Mouse (Mus musculus) liver, adult 2 months (tissue): Measurements from ENCODE around the gene Gigyf1. TPM values are rescaled to one million over a fixed set of nuclear protein-coding genes. Genes with fewer than 3 reads are reported as not detected.

Source experiments
- DNase-seq: peaks from one replicate; pipeline ENCODE4 v3.0.0-alpha.2; 2011; ENCODE audit warnings: low read depth, low spot score; ENCODE audit errors: extremely low read depth
- H3K27ac ChIP-seq: fragments of 200-500 bp; replicated peaks from 2 replicates; pipeline ENCODE4 v1.5.1; 2012; ENCODE audit warnings: low read depth, mild to moderate bottlenecking, control low read depth, inconsistent platforms, low read length; ENCODE audit not compliant: insufficient read depth
- H3K27me3 ChIP-seq: fragments of 200-500 bp; 2 replicates; pipeline ENCODE4 v1.6.1; 2012; ENCODE audit warnings: mild to moderate bottlenecking, moderate library complexity, low read length, inconsistent platforms; ENCODE audit not compliant: control insufficient read depth, insufficient read depth
- H3K36me3 ChIP-seq: fragments of 200-500 bp; 2 replicates; pipeline ENCODE4 v1.6.1; 2012; ENCODE audit warnings: low read length, inconsistent platforms; ENCODE audit not compliant: control insufficient read depth, insufficient read depth
- H3K4me1 ChIP-seq: fragments of 200-500 bp; 2 replicates; pipeline ENCODE4 v1.6.1; 2011; ENCODE audit warnings: low read length; ENCODE audit not compliant: control insufficient read depth, insufficient read depth
- H3K4me3 ChIP-seq: fragments of 200-500 bp; 2 replicates; pipeline ENCODE4 v1.5.1; 2011; ENCODE audit warnings: low read depth, mild to moderate bottlenecking, control low read depth, low read length, moderate library complexity; ENCODE audit not compliant: insufficient read depth
- H3K79me2 ChIP-seq: fragments of 200-500 bp; 2 replicates; pipeline ENCODE4 v1.6.1; 2012; ENCODE audit warnings: inconsistent platforms, mild to moderate bottlenecking, low read length, moderate library complexity; ENCODE audit not compliant: control insufficient read depth, insufficient read depth
- H3K9ac ChIP-seq: fragments of 200-500 bp; 2 replicates; pipeline ENCODE4 v1.6.1; 2012; ENCODE audit warnings: low read depth, mild to moderate bottlenecking, control low read depth, inconsistent platforms, low read length
- CTCF ChIP-seq: fragments of 200-500 bp; IDR thresholded peaks from 2 replicates; pipeline ENCODE4 v1.5.1; 2011; ENCODE audit warnings: low read depth, low read length, control low read depth
- POLR2A ChIP-seq: fragments of 200-500 bp; IDR thresholded peaks from 2 replicates; pipeline ENCODE4 v1.6.1; 2011; ENCODE audit warnings: low read length, control low read depth; ENCODE audit not compliant: insufficient read depth; ENCODE audit errors: extremely low read depth
- WGBS: fragments of 180-500 bp; shearing (Covaris S2); methylation state at CpG from one replicate; pipeline ENCODE4 v1.1.7; 2018; 5-methylcytosine and 5-hydroxymethylcytosine counted together
- polyA plus RNA-seq: library from polyadenylated mRNA; depleted of rRNA; stranded (reverse); fragments of >200 nt; gene quantifications from 2 replicates; pipeline ENCODE4 v1.2.3, GENCODE M21; 2012
- total RNA-seq: library from RNA; depleted of rRNA; stranded (reverse); fragments of >200 nt; gene quantifications from 2 replicates; pipeline ENCODE4 v1.2.3, GENCODE M21; 2014

Gene Gigyf1
- total and polyA plus RNA-seq, 2 experiments, result 2.7 to 14.0 TPM

- Histone ChIP-seq H3K4me3 (peak overlapping the region; percentile 78), H3K9ac (peak overlapping the region; percentile 83), H3K27ac (peak overlapping the region; percentile 51), H3K4me1 (peaks cover 7% of the 10 kb centered on the region; the same call in 1 of the 2 replicates), H3K79me2 (peaks cover 19% of the 10 kb centered on the region), H3K36me3 (peaks cover 11% of the 10 kb centered on the region), H3K27me3 (no peaks in the 10 kb centered on the region)
- 14% methylated on average over 45 of the region's 46 CpGs for WGBS
- no peak for TF ChIP-seq POLR2A
- no peak for TF ChIP-seq CTCF
- peak; percentile 29 for DNase-seq
Measured at GRCm38 (mm10) chr5:137530588-137531413, 12.5 kb downstream of the Gigyf1 start.

DNA sequence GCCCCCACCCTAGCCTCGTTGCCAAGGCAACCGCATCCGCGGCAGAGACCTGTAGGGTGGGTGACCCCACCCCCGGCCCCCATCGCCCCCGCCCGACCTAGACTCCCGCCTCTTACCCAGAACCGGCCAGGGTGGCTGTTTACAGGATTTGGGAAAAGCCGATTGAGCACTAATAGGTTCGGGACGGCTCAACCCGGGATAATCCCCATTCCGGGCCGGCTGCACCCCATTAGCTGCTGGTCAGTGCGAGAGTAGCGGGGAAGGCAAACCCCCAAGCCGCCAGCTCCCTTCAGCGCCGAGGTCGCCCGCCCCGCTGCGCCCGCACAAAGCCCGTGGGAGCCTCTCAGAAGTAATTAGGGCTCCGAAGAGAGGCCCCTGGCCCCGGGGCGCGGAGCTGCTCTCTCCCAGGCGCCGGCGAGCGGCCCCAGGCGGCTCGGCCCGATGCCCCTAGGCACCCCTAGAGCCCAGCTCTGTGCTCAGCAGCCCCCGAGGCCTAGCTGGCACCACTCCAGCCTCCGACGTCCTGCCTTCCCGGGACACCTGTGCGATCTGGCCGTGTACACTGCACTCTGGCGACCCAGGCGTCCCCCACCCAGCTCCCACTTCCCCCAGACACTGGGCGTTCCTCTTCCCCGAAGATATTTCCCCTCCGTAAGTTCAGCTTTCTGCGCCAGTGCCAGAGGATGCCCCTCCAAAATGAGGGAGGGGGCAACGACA lies 13.2 kb downstream of the Gigyf1 start:
- Histone ChIP-seq H3K79me2 (peaks cover 19% of the 10 kb centered on the region), H3K36me3 (peaks cover 11% of the 10 kb centered on the region), H3K9ac (peak overlapping the region; percentile 83), H3K4me1 (peaks cover 7% of the 10 kb centered on the region; the same call in 1 of the 2 replicates), H3K4me3 (peak overlapping the region; percentile 78), H3K27ac (peak overlapping the region; percentile 92), H3K27me3 (no peaks in the 10 kb centered on the region)
- 2% methylated on average over 51 of the region's 51 CpGs for WGBS
- DNase-seq, result no peak
- TF ChIP-seq CTCF, result no peak
- no peak for TF ChIP-seq POLR2A

- Histone ChIP-seq H3K27me3 (no peaks in the 10 kb centered on the region), H3K9ac (peak overlapping the region; percentile 83), H3K79me2 (peaks cover 19% of the 10 kb centered on the region), H3K4me1 (peaks cover 7% of the 10 kb centered on the region; the same call in 1 of the 2 replicates), H3K4me3 (peak overlapping the region; percentile 78), H3K36me3 (peaks cover 11% of the 10 kb centered on the region), H3K27ac (peak overlapping the region; percentile 92)
- under 1% methylated on average over 19 of the region's 19 CpGs for WGBS
- DNase-seq, result peak; percentile 25
- TF ChIP-seq POLR2A, result no peak
- no peak for TF ChIP-seq CTCF
Measured at GRCm38 (mm10) chr5:137532131-137532807, 13.9 kb downstream of the Gigyf1 start.

GRCm38 (mm10) chr5:137532808-137533116 lies 14.4 kb downstream of the Gigyf1 start:
- Histone ChIP-seq H3K4me3 (peak overlapping the region; percentile 78), H3K27ac (peak overlapping the region; percentile 92), H3K4me1 (peaks cover 7% of the 10 kb centered on the region; the same call in 1 of the 2 replicates), H3K9ac (peak overlapping the region; percentile 83), H3K36me3 (peaks cover 9% of the 10 kb centered on the region), H3K79me2 (peaks cover 19% of the 10 kb centered on the region), H3K27me3 (no peaks in the 10 kb centered on the region)
- TF ChIP-seq POLR2A, result no peak
- TF ChIP-seq CTCF, result no peak
- WGBS, result 0% methylated on average over 12 of the region's 12 CpGs
- DNase-seq, result no peak

DNA sequence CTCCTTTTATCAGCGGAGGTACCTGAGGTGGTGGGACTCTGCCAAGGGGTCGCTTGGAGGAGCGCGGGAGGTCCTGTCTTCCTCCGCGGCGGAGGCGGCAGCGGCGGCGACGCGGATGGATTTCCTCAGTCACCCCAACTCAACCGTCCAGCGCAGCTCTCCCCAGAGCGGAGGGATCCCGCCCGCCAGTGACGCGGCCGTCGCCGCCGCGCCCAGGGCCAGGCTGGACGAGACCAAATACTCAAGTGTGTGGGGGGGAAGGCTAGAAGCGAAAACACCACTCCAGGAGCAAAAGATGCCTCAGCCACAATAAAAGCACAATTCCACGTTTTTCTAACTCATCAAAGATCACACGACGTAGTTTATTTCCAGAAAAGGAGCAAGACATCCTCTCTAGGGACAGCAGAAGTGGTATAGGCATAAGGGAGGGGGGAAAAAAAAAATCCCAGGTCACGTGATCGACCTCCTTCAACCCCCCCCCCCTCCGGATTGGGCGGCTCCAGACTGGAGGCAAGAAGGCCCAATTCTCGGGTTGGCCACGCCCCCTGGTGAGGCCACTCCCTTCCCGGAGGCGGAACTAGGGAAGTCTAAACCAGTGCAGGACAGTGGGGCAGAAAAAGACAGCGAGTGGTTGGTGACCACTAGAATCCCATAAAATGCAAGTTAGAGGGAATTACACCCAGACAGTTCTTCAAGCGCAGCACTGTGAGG lies 14.9 kb downstream of the Gigyf1 start, which contains the start of the genes Epo and Gnb2:
Epo (minus strand) TSS at position 126 of the 711 bp plus-strand sequence.
Gnb2 (minus strand) TSS at position 394 of the 711 bp plus-strand sequence.
- TF ChIP-seq POLR2A (peak; percentile 82), CTCF (no peak)
- under 1% methylated on average over 40 of the region's 40 CpGs for WGBS
- peaks cover 7% of the 10 kb centered on the region; the same call in 1 of the 2 replicates for H3K4me1 ChIP-seq

More for the DNA sequence above, 14.9 kb downstream of the Gigyf1 start, which contains the start of the genes Epo and Gnb2:
- Histone ChIP-seq H3K79me2 (peaks cover 19% of the 10 kb centered on the region), H3K36me3 (peaks cover 4% of the 10 kb centered on the region), H3K9ac (peak within 1 kb of the TSS; percentile 83), H3K4me3 (peak within 1 kb of the TSS; percentile 78), H3K27me3 (no peaks in the 10 kb centered on the region), H3K27ac (peak within 1 kb of the TSS; percentile 92)
- peak; percentile 92 for DNase-seq
